Mouse (Mus musculus): ENCODE measurements around the gene Tbc1d13. TPM values are rescaled to one million over a fixed set of nuclear protein-coding genes. Genes with fewer than 3 reads are reported as not detected.
"Not testable (repeated sequence)": the region's sequence is repeated elsewhere in the genome, so short reads cannot be mapped to it uniquely, and the experiment has no call there.

The Tbc1d13 gene
- polyA plus RNA-seq, 2 experiments from 2014 or later = 10.9 to 11.3 TPM

DNA sequence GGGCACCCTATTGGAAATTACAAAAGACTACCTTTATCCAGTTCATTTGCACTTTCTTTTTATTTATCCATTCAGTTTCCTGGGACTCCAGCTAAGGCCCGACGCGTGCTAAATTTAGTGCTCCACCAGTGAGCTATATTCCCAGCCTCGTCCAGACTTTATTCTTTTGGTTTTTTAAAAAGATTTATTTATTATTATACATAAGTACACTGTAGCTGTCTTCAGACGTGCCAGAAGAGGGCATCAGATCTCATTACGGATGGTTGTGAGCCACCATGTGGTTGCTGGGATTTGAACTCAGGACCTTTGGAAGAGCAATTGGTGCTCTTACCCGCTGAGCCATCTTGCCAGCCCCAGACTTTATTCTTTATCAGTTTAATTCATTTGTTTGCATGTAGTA lies 45.2 kb downstream of the Tbc1d13 start:
- not testable (repeated sequence) for ATAC-seq

DNA sequence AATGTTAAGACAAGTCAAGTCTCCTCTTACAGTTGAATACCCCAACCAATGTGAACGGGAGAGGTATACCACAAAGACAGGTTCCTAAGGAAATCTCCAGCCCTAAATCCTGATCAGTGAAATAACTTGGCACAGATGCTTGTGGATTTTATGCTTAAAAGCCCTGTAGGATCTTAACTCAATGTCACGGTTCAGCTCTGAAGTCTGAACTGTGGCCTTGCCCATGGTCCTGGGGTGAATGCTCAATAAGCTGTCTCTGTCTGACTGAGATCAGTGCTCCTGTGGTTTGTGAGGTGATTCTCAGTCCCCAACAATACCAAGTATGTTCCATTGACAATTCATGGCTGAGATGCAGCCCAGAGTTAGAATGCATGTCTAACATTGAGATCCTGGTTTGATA lies 48.9 kb downstream of the Tbc1d13 start:
- ATAC-seq = no peak

- ATAC-seq = no peak
Observed at GRCm38 (mm10) chr2:30183721-30184120, 50.2 kb downstream of the Tbc1d13 start.

- ATAC-seq = no peak
Observed at GRCm38 (mm10) chr2:30185276-30185675, 51.7 kb downstream of the Tbc1d13 start.

- ATAC-seq = no peak
Observed at GRCm38 (mm10) chr2:30185681-30186080, 52.1 kb downstream of the Tbc1d13 start.

DNA sequence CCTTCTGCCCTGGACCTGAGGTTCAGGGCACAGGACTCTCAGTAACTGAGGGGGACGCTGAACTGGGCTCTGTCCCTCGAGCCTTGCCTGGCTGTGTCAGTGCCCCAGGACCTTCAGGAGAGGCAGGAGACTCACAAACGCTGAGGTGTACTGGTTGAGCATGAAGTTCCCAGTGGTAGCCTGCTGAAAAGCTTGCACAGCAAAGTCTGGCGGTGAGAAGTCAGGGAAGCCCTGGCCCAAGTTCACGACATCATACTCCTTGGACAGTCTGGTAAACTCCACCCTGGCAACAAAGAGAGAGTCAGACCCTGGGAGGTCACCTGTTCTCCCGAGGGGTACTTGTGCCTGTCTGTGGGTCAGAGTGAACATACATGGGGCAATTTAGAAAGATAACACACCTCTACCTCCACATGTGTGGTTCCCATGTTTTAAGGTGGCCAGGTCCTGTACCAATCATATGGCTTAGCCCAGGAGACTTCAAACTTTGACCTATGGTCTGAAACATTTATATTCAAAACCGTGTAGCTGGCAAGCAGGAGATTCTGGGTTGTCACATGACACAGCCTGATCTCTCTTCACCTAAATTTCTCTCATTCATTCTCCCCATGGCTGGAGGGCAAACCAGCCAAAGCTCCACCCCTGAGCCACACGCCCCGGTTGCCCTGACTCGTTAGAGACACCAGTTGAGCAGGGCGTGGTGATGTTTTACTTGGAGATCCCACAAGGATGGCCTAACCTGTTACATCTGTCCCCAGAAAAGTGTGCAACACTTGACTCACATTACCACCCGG lies 58.4 kb downstream of the Tbc1d13 start:
- no peak for ATAC-seq

GRCm38 (mm10) chr2:30194656-30195055 lies 61.1 kb downstream of the Tbc1d13 start:
- ATAC-seq = no peak

DNA sequence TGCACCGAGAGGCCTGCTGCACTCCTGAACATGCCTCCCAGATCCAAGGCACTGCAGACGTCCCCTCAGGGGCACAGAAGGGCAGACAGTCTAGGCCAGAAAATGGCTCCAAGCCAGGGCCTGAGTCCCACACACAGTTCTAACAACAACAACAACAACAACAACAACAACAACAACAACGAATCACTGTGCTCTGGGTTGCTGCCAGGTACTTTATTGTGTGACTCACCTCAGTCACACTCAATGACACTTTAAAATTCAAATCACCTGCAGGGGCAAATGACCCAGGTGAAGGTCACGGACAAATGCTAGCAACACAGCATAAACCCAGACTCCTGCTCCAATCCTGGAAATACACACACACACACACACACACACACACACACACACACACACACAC lies 64.5 kb downstream of the Tbc1d13 start:
- ATAC-seq = no peak

DNA sequence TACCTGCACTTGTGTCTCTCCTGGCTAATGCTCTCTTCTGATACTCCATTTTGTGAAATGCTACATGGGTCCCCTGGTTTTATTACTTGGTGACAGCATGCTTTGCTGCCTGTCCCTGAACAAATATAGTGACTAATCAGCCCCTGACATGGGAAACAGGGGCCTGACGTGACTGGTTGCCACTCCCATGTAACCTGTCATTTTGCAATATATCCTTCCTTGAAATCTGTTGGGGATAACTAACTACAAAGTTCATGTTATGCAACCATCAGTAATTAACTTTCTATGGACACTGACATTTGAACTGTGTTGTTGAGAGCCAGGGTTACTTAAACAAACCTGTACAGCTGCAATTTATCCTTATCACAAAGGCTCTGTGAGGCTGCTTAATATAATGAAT lies 66.4 kb downstream of the Tbc1d13 start:
- ATAC-seq = no peak

DNA sequence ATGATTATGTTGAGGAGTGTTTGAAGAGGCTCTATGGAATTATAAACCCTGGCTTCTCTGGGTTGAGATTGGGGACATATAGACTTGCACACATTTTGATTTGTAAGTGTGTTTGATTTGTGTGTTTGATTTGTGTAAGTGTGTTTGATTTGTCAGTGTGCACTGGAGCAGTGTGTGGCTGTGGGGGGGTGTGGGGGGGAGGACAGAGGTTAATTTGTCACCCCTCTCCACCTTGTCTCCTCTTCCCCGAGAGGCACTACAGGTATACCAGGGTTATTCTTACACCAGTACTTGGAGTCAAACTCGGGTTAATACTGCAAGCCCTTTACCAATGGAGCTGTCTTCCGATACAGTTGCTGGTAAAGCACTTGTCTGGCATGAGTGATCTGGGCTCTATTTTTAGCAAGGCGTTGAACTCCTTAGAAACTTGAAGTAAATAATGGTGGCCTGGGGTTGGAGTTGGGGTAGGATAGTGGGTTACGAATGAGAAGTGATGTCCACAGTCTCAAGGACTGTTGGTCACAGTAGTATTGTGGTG lies 66.9 kb downstream of the Tbc1d13 start:
- ATAC-seq = no peak

Other genes with a start within 250 kb of the Tbc1d13 start
- gene Odf2, start 244.5 kb upstream of the Tbc1d13 start, polyA plus RNA-seq (2017; shearing (Covaris generic)) = 10 to 100 TPM; 47.1 to 62.9 TPM
- 10 to 100 TPM; 61.6 to 82.4 TPM for gene Gle1, start 198.3 kb upstream of the Tbc1d13 start, polyA plus RNA-seq (2017; shearing (Covaris generic))
- gene Sptan1, start 168.2 kb upstream of the Tbc1d13 start, polyA plus RNA-seq (2017; shearing (Covaris generic)) = 100 to 1,000 TPM in 1 of 2 experiments, 10 to 100 TPM in 1; 70.4 to 103 TPM
- gene Wdr34, start 84.9 kb upstream of the Tbc1d13 start, polyA plus RNA-seq (2017; shearing (Covaris generic)) = 1 to 10 TPM; 1.5 to 2.0 TPM
- gene Set, start 76.4 kb upstream of the Tbc1d13 start, polyA plus RNA-seq (2017; shearing (Covaris generic)) = 100 to 1,000 TPM; 362 to 387 TPM
- under 1 TPM; 0.16 to 0.48 TPM for gene Pkn3, start 56.1 kb upstream of the Tbc1d13 start, polyA plus RNA-seq (2017; shearing (Covaris generic))
- 10 to 100 TPM; 32.3 to 44.9 TPM for gene Zdhhc12, start 40.1 kb upstream of the Tbc1d13 start, polyA plus RNA-seq (2017; shearing (Covaris generic))
- gene Zer1, start 9.2 kb upstream of the Tbc1d13 start, polyA plus RNA-seq (2017; shearing (Covaris generic)) = 10 to 100 TPM; 18.5 to 25.5 TPM
- gene Endog, start 37.7 kb downstream of the Tbc1d13 start, polyA plus RNA-seq (2017; shearing (Covaris generic)) = 1 to 10 TPM; 1.3 to 2.5 TPM
- 10 to 100 TPM; 30.2 to 50.9 TPM for gene Spout1, start 44.7 kb downstream of the Tbc1d13 start, polyA plus RNA-seq (2017; shearing (Covaris generic))
- 10 to 100 TPM in 1 of 2 experiments, 1 to 10 TPM in 1; 9.9 to 13.4 TPM for gene Kyat1, start 72.1 kb downstream of the Tbc1d13 start, polyA plus RNA-seq (2017; shearing (Covaris generic))
- 10 to 100 TPM; 27.2 to 36.9 TPM for gene Lrrc8a, start 104.0 kb downstream of the Tbc1d13 start, polyA plus RNA-seq (2017; shearing (Covaris generic))
- gene Gm28035, start 106.8 kb downstream of the Tbc1d13 start, polyA plus RNA-seq (2017; shearing (Covaris generic)) = under 1 TPM in 1 of 2 experiments, not detected in 1; 0.25 TPM
- 1 to 10 TPM; 2.8 to 4.4 TPM for gene Phyhd1, start 132.5 kb downstream of the Tbc1d13 start, polyA plus RNA-seq (2017; shearing (Covaris generic))
- 1 to 10 TPM in 1 of 2 experiments, not detected in 1; 2.4 TPM for gene Gm28038, start 147.3 kb downstream of the Tbc1d13 start, polyA plus RNA-seq (2017; shearing (Covaris generic))
- 10 to 100 TPM; 11.3 to 12.8 TPM for gene Dolk, start 152.6 kb downstream of the Tbc1d13 start, polyA plus RNA-seq (2017; shearing (Covaris generic))
- 10 to 100 TPM; 23.3 to 44.4 TPM for gene Nup188, start 152.7 kb downstream of the Tbc1d13 start, polyA plus RNA-seq (2017; shearing (Covaris generic))
- gene Sh3glb2, start 225.6 kb downstream of the Tbc1d13 start, polyA plus RNA-seq (2017; shearing (Covaris generic)) = 100 to 1,000 TPM in 1 of 2 experiments, 10 to 100 TPM in 1; 86.1 to 129 TPM
- gene Miga2, start 230.5 kb downstream of the Tbc1d13 start, polyA plus RNA-seq (2017; shearing (Covaris generic)) = 1 to 10 TPM; 5.0 to 8.3 TPM